Mouse (Mus musculus) olfactory bulb, adult 2 months (tissue): ENCODE results near the gene Gsn.

ENCODE experiments used
- CTCF ChIP-seq: fragments of 200-500 bp; IDR thresholded peaks from 2 replicates; pipeline ENCODE4 v1.5.1; 2012; ENCODE audit warnings: low read depth, mild to moderate bottlenecking, low read length, moderate library complexity; ENCODE audit not compliant: insufficient read depth
- POLR2A ChIP-seq: fragments of 200-500 bp; IDR thresholded peaks from 2 replicates; pipeline ENCODE4 v1.6.1; 2012; ENCODE audit warnings: mild to moderate bottlenecking, low read depth, low read length, moderate library complexity; ENCODE audit not compliant: insufficient read depth

DNA sequence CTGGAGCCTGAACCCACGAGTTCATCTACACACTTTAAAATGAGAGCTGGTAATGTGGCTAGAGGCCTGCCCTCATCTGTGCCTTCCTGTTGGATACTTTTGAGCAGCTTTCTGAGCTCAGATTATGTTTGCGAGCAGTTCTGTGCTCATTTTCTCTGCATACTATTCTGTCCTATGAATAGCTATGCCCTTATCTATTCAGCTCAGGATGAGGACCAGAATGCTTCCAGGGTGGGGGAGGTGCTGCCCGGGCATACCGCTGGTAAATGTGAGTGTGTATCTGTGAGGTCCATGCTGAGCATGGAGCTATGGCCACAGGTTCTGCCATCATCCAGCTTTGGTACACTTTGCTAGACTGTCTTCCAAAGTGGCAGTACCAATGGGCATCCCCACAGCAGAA lies 61.4 kb downstream of the Gsn start:
- no peak for TF ChIP-seq CTCF
- no peak for TF ChIP-seq POLR2A
